Mouse (Mus musculus): ENCODE results near the gene Nhlh1.
A peak's percentile ranks its signal among the peaks of the same experiment; 100 is the strongest.

Nhlh1 gene

DNA sequence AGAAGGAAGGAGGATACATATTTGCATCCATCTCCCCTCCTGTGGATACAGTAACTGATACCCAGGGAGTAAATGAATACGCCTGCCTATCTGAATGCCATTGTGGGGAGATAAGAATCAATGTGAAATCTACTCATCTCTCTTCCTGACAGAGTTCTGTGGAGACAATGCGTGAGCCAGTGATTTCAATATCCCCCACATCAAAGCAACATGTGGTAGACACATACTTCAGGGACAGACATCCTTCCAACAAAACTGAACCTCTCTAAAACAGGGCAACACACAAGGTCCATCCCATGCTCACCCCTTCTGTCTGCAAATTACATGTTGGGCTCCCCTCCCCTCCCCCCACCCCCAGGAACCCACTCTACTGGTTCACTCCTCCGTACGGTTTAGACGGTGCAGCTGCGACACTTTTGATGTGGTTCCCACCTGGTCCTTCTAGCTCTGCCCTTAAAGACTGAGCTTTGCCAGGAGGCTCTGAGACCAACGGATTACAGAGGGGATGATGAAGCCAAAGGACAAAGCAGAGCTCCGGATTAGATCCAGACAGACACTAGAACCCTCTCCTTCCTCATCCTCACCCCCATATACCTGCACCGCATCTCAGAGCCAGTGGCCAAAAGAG, 41.9 kb downstream of the Nhlh1 start:
- DNase-seq, result no peak

- DNase-seq, result no peak
Measured at GRCm38 (mm10) chr1:172014771-172015170, 42.6 kb downstream of the Nhlh1 start.

DNA sequence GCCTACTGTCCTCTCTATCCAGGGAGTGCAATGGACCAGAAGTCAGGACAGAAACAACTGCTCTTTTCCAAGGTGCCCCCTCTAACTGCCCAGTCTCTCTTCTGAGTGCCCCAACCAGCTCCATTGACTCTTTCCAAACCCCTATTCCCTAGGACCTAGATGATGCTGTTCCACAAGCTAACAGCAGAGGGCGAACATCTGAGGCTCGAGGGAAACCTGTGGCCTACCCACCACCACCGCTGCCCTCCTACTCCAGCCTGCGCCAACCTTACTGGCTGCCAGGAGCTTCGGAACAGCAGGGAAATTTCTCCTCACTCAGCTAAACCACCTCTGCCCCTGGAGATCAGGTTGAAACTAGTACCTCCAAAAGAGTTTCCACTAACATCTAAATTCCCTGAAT, 45.3 kb downstream of the Nhlh1 start:
- DNase-seq, result peak; percentile 65 to 86

GRCm38 (mm10) chr1:172010042-172010824, 47.1 kb downstream of the Nhlh1 start:
- no peak for DNase-seq

- DNase-seq, result no peak
Measured at GRCm38 (mm10) chr1:172009406-172009805, 48.0 kb downstream of the Nhlh1 start.

- no peak for DNase-seq
Measured at GRCm38 (mm10) chr1:172008351-172008750, 49.0 kb downstream of the Nhlh1 start.

- DNase-seq, result no peak
Measured at GRCm38 (mm10) chr1:172007761-172008160, 49.6 kb downstream of the Nhlh1 start.
